Mouse (Mus musculus): Measurements from ENCODE around the gene Neil1.

Neil1 gene

GRCm38 (mm10) chr9:57148144-57148878 lies at the start of gene Neil1:
Neil1 (minus strand) TSS chr9:57148305.
- DNase-seq (ENCODE audit: low spot score): peak; percentile 80

GRCm38 (mm10) chr9:57197414-57197813 lies 49.3 kb upstream of the Neil1 start:
- DNase-seq (ENCODE audit: low spot score): no peak

GRCm38 (mm10) chr9:57196708-57197107 lies 48.6 kb upstream of the Neil1 start:
- no peak for DNase-seq (ENCODE audit: low spot score)

GRCm38 (mm10) chr9:57168411-57168810 lies 20.3 kb upstream of the Neil1 start:
- no peak for DNase-seq (ENCODE audit: low spot score)

- no peak for DNase-seq (ENCODE audit: low spot score)
Observed at GRCm38 (mm10) chr9:57166173-57166572, 18.1 kb upstream of the Neil1 start.

GRCm38 (mm10) chr9:57163137-57163536 lies 15.0 kb upstream of the Neil1 start:
- no peak for DNase-seq (ENCODE audit: low spot score)

GRCm38 (mm10) chr9:57162496-57162895 lies 14.4 kb upstream of the Neil1 start:
- DNase-seq (ENCODE audit: low spot score): no peak

GRCm38 (mm10) chr9:57158506-57158905 lies 10.4 kb upstream of the Neil1 start:
- DNase-seq (ENCODE audit: low spot score): no peak

- DNase-seq (ENCODE audit: low spot score): peak; percentile 92
Observed at GRCm38 (mm10) chr9:57158013-57158470, 9.9 kb upstream of the Neil1 start, which contains the start of gene Commd4. Commd4 (minus strand) TSS chr9:57158331.

- DNase-seq (ENCODE audit: low spot score): no peak
Observed at GRCm38 (mm10) chr9:57157499-57157898, 9.4 kb upstream of the Neil1 start.

GRCm38 (mm10) chr9:57156823-57157222 lies 8.7 kb upstream of the Neil1 start:
- DNase-seq (ENCODE audit: low spot score): no peak

- DNase-seq (ENCODE audit: low spot score): no peak
Observed at GRCm38 (mm10) chr9:57156383-57156782, 8.3 kb upstream of the Neil1 start.

GRCm38 (mm10) chr9:57152331-57152730 lies 4.2 kb upstream of the Neil1 start:
- no peak for DNase-seq (ENCODE audit: low spot score)

- DNase-seq (ENCODE audit: low spot score): no peak
Observed at GRCm38 (mm10) chr9:57150192-57150591, 2.1 kb upstream of the Neil1 start.

GRCm38 (mm10) chr9:57149021-57149420 lies 916 bp upstream of the Neil1 start:
- no peak for DNase-seq (ENCODE audit: low spot score)

- no peak for DNase-seq (ENCODE audit: low spot score)
Observed at GRCm38 (mm10) chr9:57147205-57148143, 631 bp downstream of the Neil1 start.

GRCm38 (mm10) chr9:57146451-57147066 lies 1.5 kb downstream of the Neil1 start:
- DNase-seq (ENCODE audit: low spot score): no peak

GRCm38 (mm10) chr9:57144830-57145229 lies 3.3 kb downstream of the Neil1 start:
- no peak for DNase-seq (ENCODE audit: low spot score)

GRCm38 (mm10) chr9:57143212-57143611 lies 4.9 kb downstream of the Neil1 start:
- no peak for DNase-seq (ENCODE audit: low spot score)

GRCm38 (mm10) chr9:57141417-57142353 lies 6.4 kb downstream of the Neil1 start:
- no peak for DNase-seq (ENCODE audit: low spot score)

GRCm38 (mm10) chr9:57139571-57139970 lies 8.5 kb downstream of the Neil1 start:
- no peak for DNase-seq (ENCODE audit: low spot score)
